Mouse (Mus musculus): ENCODE measurements at regions not wholly inside any gene's neighbourhood (a gene's known extent, or its start where the extent isn't known, plus 50 kb on each side); places are given as distances from the start of the nearest gene placed in this dataset.

DNA sequence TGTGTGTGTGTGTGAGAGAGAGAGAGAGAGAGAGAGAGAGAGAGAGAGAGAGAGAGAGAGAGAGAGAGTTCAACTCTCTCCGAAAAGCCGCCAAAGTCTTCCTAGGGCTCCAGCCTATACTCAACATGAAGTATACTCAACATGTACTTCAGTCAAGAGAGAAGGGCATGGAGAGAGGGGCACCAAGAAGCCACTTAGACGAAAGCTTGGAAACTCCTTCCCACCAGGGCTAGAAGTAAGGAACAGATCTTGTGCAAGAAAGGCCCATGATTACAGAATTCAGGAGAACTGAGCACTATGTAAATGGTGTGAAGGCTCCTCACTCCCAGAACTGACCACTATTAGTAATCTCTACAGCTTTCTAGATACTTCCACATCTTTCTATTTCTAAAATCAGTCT is 467.4 kb upstream of the Hs6st1 start:
- DNase-seq = no peak

DNA sequence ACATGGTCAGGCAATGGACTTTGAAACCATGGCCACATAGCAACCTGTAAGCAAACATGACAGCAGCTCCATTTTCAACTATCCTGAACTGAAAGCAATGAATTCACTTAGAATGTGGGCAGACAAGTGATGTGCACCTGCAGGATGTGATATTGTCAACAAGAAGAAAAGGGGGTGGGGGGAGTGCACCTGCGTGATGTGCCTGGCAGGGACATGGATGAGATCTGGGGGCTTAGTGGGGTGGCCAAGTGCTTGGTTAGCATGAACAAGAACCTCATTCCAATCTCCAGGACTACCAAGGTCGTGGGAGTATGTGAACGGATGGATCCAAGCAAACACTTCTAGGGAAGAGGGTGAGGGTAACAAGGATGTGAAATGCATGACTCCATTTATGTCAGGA is 453.1 kb upstream of the Hs6st1 start:
- DNase-seq = no peak

DNA sequence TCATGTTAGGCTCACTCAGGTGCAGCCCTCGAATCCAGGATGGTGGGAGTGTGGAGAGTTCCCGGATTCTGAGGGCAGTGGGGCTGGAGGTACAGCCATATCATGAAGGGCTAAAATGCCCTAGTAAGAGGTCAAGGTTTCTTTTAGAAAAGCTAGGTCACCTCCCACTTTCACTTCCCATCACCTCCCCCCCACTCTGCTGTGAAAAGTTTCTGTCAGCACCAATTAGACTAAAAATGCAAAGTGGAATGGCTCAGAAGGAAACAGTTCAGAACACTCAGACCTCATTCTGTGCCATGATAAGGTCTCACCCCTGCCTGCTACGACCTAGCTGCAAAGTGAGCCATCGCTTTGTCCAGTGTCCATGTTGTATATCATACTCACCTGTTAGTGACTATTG is 448.7 kb upstream of the Hs6st1 start:
- no peak for DNase-seq

DNA sequence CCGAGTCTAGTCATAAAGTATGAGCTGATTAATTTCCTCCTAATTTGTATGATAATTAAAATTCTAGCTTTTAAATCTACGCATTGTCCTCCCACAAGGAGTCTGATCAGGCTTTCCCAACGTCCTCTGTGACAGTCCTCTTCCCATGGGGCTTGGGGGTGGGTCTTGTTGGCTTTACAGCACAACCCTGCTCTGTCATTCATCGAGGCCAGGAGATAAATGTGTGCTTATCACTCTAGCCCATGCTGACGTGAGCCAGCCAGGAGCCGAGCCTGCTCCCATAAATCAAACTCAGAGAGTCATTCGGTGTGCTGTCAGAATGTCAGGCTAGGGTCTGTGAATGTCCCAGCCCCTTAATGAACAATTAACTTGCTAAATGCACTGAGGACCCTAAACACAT is 425.6 kb upstream of the Hs6st1 start:
- no peak for DNase-seq

DNA sequence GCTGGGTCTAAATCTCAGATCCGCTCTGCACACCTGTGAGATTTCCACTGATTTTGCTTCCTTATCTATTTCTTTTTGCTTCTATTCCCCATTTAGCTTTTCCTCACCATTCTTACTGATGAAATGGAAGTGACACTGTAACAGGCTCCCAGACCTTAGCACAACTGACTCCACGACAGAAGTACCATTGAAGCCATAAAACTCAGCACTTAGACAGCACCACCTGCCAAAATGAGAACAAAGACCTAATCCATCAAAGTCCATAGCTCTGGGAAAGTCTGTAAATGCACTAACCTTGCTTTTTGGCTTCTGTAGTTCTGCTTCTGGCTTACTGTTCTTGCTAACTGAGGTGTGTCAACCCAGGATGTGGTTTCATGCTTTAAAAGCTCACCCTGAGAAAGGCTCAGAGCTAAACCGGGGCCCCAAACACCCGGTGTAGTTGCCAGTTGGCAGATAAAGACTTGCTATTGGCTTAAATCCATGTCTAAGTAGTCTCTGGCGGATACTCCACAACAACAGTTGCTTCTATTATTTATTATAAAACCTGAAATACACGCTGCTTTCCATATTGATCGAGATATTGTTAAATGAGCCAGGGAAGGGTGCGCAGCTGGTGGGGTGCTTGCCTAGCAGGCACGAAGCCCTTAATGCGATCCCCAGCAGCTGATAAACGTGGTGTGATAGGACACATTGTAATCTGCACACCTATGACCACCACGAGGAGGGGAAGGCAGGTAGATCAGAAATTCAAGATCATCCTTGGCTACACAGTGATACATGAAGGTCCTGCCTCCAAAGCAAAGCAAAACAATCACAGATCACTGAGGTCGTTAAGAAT is 414.9 kb upstream of the Hs6st1 start:
- DNase-seq = peak; percentile 24 to 30

DNA sequence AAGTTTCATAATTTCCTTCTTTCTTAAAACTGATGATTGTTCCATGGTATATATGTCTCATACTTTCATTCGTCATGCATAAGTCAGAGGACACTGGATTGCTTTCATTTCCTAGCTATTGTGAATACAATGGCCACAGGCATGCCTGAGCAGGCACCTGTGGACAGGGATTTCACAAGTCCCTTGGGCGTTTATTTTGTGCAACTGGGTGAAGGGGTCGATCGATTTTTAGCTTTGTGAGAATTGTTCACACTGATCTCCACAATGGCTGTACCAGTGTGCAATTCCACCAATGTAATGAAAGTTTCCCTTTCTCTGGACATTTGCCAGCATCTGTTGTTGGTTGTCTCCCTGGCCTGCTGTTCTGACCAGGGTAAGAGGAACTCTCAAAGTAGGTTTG is 405.2 kb upstream of the Hs6st1 start:
- no peak for DNase-seq

DNA sequence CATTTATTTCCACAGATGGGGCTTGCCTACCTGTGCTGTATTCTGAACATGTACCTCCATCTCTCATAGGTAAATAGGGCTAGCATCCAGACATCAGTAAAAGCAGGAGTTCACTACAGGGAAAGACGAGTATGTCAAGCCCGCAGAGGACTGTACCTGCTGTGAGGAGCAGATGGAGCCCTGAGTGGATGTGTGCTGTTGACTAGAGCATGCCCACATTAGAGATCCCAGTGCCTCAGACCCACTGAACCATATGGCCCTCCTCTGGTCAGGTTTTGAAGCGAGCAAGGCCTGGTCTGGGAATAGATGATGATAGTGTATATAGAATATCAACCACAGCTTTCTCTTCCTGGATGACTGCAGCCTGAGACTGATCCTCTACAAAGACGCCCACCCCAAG is 394.7 kb upstream of the Hs6st1 start:
- DNase-seq = peak; percentile 74 to 77

DNA sequence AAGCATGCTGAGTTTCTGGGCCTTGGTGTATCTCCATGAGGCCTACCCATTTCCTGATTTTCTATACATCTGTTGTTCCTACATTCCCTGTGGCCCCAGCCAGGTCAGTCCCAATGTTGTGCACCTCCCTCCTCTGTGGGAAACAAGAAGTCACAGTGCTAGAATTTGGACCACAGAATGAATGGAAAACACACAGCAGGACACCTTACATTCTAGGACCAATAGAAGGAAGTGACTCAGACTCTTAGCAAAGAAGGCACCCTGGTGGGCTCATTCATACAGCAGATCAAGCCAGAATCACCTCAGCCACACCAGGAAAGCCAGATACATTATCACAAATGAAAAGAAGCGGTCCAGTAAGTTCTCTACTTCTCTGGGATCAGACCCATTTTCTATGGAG is 394.2 kb upstream of the Hs6st1 start:
- no peak for DNase-seq

DNA sequence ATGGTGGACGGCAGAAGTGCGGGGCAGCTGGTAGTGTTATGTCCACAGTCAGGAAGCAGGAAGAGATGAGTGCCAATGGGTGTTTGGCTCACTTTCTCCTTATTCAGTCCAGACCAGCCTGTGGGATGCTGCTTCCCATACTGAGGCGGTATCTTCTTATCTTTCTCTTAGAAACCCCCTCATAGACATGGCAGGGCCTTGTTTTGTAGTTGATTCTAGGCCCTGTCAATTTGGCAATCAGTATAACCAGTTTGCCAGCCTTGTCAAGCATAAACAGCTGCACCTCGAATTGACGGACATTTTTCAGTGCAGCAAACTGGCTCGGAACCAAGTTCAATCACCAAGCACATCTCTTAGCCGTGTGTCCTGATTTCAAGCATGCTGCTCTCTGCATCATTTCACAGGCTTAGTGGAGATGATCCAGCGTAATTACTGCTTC is 385.7 kb upstream of the Hs6st1 start:
- DNase-seq = peak; percentile 20 to 22

DNA sequence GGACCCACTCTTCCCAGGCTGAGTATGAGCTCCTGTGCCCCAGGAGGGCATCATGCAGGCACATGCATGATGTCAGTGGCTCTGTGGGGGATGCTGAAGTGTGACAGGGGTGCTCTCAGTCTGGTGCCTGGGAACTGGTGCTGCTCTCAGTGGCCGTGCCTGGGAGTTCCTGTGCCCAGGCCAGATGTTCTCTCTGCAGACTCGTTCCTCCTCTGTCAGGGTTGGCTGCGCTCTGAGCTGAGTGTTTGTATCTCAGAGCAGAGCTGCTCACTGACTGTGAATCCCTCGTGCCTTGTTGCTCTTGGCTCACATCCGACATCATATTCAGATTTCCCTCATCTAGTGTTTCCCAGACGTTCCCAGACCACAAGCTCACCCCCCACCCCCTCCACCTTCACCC is 382.5 kb upstream of the Hs6st1 start:
- DNase-seq = no peak

DNA sequence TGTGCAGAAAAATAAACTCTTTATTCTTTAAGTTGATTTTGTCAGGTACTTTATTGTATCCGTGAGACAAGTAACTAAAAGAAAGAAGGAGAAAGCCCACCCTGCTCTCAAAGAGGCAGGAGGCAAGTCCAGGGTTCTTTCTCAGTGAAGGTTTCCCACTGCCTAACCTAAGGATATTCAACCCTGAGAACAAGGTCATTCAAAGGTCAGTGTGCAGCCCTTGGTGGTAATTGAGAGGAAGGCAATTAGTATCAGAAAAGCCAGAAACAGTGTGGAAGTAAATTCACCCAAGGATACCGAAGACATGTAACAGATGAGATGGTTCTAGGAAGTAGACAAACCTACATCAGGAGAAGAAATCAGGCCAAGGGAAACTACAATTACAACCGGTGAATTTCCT is 373.9 kb upstream of the Hs6st1 start:
- DNase-seq = no peak

DNA sequence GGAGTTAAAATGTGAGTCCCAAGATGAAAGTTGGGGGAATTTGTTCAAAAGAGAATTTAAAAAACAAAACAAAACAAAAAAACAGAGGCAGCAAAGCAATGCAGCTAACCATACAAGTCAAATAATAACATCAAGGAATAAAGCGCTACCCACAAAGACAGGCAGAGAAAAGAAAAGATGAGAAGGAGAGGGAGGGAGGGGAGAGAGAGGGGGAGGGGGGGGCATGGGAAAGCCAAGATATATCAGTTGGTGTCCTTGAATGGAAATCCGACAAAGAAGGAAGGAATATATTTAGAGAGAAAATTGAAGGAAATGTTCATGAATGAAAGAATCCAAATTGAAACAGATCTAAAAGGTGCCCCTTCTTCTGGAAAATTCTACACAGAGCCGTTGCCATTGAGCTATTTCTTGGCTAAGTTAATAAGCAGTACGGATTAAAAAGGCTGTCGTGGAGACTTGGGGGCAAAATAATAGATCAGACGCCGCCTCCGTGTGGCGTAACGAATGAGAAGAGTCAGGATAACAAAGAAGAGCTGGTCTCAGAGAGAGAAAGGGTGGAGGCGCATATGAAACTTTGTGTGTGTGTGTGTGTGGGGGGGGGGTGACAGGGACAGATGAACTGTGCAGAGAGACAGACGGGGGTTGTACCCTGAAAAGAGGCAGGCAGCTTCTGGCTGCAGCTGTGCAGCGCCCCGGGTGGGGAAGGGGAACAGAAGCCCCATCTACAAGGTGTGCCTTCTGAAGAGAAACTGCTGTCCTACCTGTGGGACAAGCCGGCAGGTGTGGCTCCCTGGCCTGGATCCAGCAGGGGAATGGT is 373.2 kb upstream of the Hs6st1 start:
- DNase-seq = no peak

DNA sequence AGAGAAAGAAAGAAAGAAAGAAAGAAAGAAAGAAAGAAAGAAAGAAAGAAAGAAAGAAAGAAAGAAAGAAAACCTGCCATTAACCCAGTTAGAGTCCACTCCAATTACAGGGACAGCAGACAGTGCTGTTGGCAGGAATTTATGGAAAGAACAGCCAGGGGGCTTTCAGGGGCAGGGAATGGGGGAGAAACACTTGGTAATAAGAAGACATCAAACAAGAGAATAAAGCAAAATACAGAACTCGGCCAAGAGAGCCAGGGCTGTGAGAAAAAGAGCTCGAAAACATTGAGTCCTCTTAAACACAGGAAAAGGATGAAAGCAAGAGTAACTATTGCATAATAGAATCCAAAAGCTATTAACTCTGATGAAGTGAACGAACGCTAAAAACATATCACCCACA is 371.0 kb upstream of the Hs6st1 start:
- DNase-seq = no peak

DNA sequence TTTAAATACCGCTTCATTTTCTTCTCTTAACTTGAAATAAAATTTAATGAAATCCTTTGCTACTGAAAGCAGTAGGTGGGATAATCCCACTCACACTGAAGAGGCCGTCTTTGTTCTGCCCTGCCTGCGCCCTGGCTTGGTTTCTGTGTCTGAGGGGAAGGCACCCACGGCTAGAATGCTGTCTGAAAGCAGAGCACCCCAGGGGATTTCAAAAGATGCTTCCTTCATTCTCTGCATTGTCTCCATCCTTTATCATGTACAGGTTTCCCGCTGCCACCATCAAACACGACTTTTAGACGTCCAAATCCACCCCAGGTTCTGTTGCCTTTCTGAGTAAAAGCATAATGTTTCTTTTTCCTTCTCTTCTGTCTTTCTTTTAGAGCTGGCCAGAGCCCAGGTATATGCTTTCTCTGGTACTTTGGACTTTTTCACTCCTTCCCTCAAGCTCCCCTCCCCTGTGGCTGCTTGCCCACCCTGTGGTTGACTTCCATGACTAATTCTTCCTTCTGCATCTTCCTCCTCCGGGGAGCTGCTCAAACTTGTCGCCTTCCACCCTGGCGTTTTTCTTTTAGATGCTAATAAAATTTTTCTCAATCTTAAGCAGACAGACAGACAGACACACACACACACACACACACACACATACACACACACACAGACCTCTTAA is 370.2 kb upstream of the Hs6st1 start:
- DNase-seq = no peak

DNA sequence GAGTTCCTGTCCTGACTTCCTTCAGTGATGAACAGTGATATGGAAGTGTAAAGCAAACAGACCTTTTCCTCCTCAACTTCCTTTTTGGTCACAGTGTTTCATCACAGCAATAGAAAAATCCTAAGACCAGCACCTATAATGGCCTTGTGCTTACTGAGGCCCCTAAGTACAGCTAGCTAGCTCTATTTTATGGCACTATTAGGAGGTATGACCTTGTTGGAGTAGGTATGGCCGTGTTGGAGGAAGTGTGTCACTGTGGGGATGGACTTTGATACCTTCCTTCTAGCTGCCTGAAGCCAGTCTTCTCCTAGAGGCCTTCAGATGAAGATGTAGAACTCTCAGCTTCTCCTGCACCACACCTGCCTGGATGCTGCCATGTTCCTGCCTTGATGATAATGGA is 365.6 kb upstream of the Hs6st1 start:
- no peak for DNase-seq

DNA sequence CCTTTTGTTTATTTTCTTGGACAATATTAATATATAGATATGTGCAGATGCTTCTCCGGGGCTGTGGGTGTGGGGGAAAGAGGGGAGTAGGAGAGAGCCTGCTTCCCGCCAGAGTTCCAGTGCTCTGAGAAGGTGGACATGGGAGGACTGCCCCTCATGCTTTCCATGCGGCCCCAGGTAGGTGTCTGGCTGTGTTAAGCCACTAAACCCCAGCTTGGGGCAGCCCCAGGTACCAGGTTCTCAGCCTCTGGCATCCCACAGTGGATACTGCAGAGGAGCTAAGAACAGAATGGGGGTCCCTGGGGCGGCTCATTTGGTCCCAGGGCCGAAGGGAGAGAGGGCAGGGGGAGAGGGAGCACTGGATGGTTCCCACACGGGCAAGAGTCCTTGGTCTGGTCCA is 361.9 kb upstream of the Hs6st1 start:
- DNase-seq = no peak

DNA sequence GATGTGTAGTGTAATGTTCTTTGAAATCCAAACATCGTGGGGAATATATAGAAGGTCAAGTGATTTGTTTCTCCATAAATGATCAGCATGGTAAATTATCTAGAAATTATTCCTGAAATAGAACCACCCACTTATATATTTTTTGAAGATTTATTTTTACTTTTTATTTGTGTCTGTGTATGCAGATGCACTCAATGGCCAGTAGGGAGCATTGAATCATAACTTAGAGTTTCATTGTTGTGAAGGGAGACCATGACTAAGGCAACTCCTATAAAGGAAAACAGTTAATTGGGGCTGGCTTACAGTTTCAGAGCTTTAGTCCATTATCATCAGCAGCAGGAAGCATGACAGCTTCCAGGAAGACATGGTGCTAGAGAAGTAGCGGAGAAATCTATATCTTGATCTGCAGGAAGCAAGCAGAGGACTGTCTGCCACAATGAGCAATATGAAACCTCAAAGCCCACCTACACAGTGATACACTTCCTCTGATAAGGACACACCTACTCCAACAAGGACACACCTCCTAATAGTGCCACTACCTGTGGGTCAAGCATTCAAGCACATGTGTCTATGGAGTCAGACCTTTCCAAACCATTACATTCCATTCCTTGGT is 359.9 kb upstream of the Hs6st1 start:
- DNase-seq = no peak

DNA sequence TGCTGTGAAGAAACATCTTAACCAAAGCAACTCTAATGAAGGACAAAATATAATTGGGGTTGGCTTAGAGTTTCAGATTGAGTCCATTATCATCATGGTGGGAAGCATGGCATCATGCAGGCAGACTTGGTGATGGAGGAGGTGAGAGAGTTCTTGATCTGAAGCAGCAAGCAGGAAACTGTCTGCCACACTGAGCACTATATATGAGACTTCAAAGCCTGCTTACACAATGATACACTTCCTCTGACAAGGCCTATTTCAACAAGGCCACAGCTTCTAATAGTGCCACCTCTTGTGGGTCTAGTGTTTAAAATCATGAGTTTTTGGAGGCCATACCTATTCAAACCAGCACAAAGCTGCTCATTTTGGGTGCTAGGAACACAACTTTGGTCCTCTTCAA is 359.0 kb upstream of the Hs6st1 start:
- no peak for DNase-seq

DNA sequence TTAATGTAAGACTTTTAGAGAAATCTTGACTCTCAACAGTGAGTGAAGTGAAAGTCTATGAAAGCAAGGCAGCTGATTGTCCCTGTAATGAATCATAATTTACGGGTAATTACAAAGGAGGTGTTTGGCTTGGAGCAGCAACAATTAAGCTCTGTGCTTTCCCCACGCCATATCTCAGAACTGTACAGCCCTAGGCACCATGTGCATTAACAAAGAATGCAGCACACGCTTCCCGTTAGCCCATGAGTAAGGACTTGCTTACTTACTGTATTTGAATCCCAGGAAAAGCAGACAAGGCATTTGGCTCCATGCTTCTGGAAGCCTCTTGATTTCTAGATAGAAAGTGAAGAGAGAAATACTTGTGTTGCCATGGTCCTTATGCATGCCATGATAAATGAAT is 354.2 kb upstream of the Hs6st1 start:
- no peak for DNase-seq

DNA sequence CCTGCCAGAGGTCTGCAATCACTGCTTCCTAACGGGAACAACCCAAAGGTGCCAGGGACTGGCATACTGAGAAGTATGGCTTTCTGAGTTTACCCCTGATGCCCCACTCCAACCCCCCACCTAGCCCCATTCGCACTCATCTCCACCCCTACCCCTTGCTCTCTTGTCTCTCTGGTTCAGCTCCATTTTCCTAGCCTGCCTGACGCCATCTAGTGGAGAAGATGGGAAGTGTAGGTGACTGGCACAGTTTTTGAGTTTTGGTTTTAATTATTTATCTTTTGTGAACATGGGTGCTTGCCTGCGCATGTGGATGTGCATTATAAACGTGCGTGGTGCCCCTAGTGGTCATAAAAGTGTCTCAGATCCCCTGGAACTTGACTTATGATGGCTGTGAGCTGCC is 352.3 kb upstream of the Hs6st1 start:
- DNase-seq = no peak

DNA sequence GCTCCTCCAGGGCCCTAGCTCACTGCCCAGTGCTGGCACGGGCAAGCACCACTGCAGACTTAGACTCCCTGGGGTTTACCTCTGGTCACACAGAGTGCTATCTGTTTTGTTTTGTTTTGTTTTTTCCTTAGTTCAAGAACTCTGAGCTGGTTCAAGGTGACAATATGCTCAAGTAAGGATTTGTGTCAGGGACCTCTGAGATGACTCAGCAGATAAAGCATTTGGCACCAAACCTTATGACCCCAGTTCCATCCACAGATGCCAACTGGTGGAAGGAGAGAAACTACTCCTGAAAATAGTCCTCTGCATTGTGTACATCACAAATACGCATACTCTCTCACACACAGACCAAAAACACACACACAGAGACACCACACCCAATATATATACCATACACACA is 351.0 kb upstream of the Hs6st1 start:
- DNase-seq = no peak

DNA sequence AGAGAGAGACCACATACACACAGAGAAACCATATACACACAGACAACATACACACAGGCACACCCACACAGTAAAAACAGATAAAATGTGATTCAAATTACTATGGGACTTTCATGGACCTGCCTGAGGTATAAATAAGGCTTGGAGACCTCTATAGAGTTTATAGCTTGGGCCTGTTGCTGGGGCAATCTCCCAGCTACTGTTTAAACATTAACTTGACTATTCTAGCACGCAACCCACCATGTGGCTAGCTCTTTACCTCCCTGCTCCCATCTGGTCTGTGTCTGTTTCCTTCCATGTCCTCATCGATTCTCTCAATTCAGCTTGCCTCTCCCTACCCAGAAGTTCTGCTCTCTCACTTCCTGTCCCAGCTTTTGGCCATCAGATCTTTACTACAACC is 350.5 kb upstream of the Hs6st1 start:
- no peak for DNase-seq

DNA sequence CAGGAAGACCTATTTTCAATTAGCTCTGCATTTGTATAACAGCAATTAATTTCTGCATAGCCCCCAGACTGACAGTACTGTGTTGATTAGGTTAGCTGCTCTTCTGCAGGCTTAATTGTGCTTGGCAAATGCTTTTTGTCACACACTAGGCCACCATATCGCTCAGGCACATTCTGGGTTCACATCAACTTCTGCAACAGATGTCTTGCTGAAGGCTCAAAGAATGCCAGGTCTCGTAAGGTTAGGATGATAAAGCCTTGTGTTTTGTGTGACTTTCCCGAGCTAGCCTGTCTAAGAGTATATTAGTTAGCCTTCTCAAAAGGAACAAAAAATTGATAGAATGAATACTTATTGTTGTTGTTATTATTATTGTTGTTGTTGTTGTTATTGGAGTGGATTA is 348.1 kb upstream of the Hs6st1 start:
- no peak for DNase-seq

All from cerebellum, postnatal 25 days (tissue).